Mouse (Mus musculus) lung, embryonic 14.5 days (tissue): Measurements from ENCODE around the gene Slc39a3. TPM values are rescaled to one million over a fixed set of nuclear protein-coding genes. Genes with fewer than 3 reads are reported as not detected.
"Not testable (repeated sequence)": the region's sequence is repeated elsewhere in the genome, so short reads cannot be mapped to it uniquely, and the experiment has no call there.

Experiments used
- ATAC-seq: fragments of 200-750 bp; cut with Nextera tagmentation; 2 replicates; pipeline ENCODE4 v1.8.0; 2017; ENCODE audit warnings: mild to moderate bottlenecking, moderate TSS enrichment, moderate library complexity; ENCODE audit not compliant: insufficient read depth
- DNase-seq: peaks from one replicate; pipeline ENCODE4 v3.0.0-alpha.2; 2015
- H3K27ac ChIP-seq: fragments of 300-500 bp; sonication (generic); 2 replicates; pipeline ENCODE4 v1.5.1; 2014; ENCODE audit warnings: low read depth, mild to moderate bottlenecking, moderate library complexity
- H3K27me3 ChIP-seq: fragments of 300-500 bp; sonication (generic); 2 replicates; pipeline ENCODE4 v1.6.1; 2014; ENCODE audit warnings: low read length, control low read depth; ENCODE audit not compliant: insufficient read depth
- H3K36me3 ChIP-seq: fragments of 300-500 bp; sonication (generic); 2 replicates; pipeline ENCODE4 v1.6.1; 2014; ENCODE audit warnings: control low read depth; ENCODE audit not compliant: insufficient read depth
- H3K4me1 ChIP-seq: fragments of 300-500 bp; sonication (generic); 2 replicates; pipeline ENCODE4 v1.6.1; 2014; ENCODE audit warnings: antibody characterized with exemption, control low read depth; ENCODE audit not compliant: insufficient read depth
- H3K4me2 ChIP-seq: fragments of 300-500 bp; sonication (generic); 2 replicates; pipeline ENCODE4 v1.6.1; 2014; ENCODE audit warnings: mild to moderate bottlenecking
- H3K4me3 ChIP-seq: fragments of 300-500 bp; sonication (generic); 2 replicates; pipeline ENCODE4 v1.5.1; 2014; ENCODE audit warnings: low read depth, low read length
- H3K9ac ChIP-seq: fragments of 300-500 bp; sonication (generic); 2 replicates; pipeline ENCODE4 v1.6.1; 2014
- H3K9me3 ChIP-seq: fragments of 300-500 bp; sonication (generic); 2 replicates; pipeline ENCODE4 v1.6.1; 2016; ENCODE audit warnings: low read depth, low read length, control low read depth
- CTCF ChIP-seq: IDR thresholded peaks from 2 replicates; pipeline ENCODE4 v1.5.1; 2016; ENCODE audit warnings: antibody characterized with exemption, low read depth
- WGBS: fragments of 180-500 bp; shearing (Covaris S2); extraction: QIAGEN DNeasy Blood & Tissue Kit; methylation state at CpG from one replicate; pipeline ENCODE4 v1.1.7; 2014; 5-methylcytosine and 5-hydroxymethylcytosine counted together
- polyA plus RNA-seq: library from polyadenylated mRNA; unstranded; fragments of >200 nt; fragmentation: Nextera tagmentation; extraction: Ambion mirVana; gene quantifications from 2 replicates; pipeline ENCODE4 v1.2.1, GENCODE M21; 2014

Slc39a3 gene
- polyA plus RNA-seq, 1 experiment from 2014 or later: 15.2 TPM

GRCm38 (mm10) chr10:81073464-81073863 lies 36.2 kb upstream of the Slc39a3 start:
- peaks cover 41% of the 10 kb centered on the region for H3K36me3 ChIP-seq
- no peak overlapping the region for H3K4me3 ChIP-seq
- 58% methylated on average over 7 of the region's 7 CpGs for WGBS
- no peak for ATAC-seq
- H3K9me3 ChIP-seq: no peaks in the 10 kb centered on the region
- DNase-seq: peak; percentile 28
- H3K27me3 ChIP-seq: no peaks in the 10 kb centered on the region
- no peak overlapping the region for H3K9ac ChIP-seq
- H3K4me1 ChIP-seq: peaks cover 6% of the 10 kb centered on the region; the same call in 1 of the 2 replicates
- peak; percentile 71 for TF ChIP-seq CTCF
- no peak overlapping the region for H3K27ac ChIP-seq
- H3K4me2 ChIP-seq: no peak overlapping the region

- H3K4me2 ChIP-seq: no peak overlapping the region
- no peak overlapping the region for H3K9ac ChIP-seq
- TF ChIP-seq CTCF: no peak
- H3K36me3 ChIP-seq: peaks cover 30% of the 10 kb centered on the region
- WGBS: 94% methylated on average over 8 of the region's 8 CpGs
- no peaks in the 10 kb centered on the region for H3K9me3 ChIP-seq
- DNase-seq (no peak), ATAC-seq (no peak)
- H3K4me1 ChIP-seq: peaks cover 6% of the 10 kb centered on the region; the same call in 1 of the 2 replicates
- H3K4me3 ChIP-seq: no peak overlapping the region
- no peaks in the 10 kb centered on the region for H3K27me3 ChIP-seq
- H3K27ac ChIP-seq: no peak overlapping the region
Measured at GRCm38 (mm10) chr10:81072290-81072689, 35.1 kb upstream of the Slc39a3 start.

- Histone ChIP-seq H3K4me1 (peaks cover 6% of the 10 kb centered on the region; the same call in 1 of the 2 replicates), H3K36me3 (peaks cover 20% of the 10 kb centered on the region), H3K4me2 (peak within 1 kb of the TSS; percentile 88), H3K27me3 (no peaks in the 10 kb centered on the region), H3K9ac (peak within 1 kb of the TSS; percentile 74), H3K4me3 (peak within 1 kb of the TSS; percentile 78), H3K27ac (peak within 1 kb of the TSS; percentile 54; the same call in 1 of the 2 replicates), H3K9me3 (no peaks in the 10 kb centered on the region)
- ATAC-seq (peak; percentile 96), DNase-seq (peak; percentile 100)
- WGBS: under 1% methylated on average over 35 of the region's 35 CpGs
- no peak for TF ChIP-seq CTCF
Measured at GRCm38 (mm10) chr10:81069836-81070235, 32.6 kb upstream of the Slc39a3 start, which contains the start of gene Thop1. Gene Thop1, plus strand, starts transcription at chr10:81070035.

GRCm38 (mm10) chr10:81068706-81069105 lies 31.5 kb upstream of the Slc39a3 start:
- WGBS: 58% methylated on average over 5 of the region's 5 CpGs
- Histone ChIP-seq H3K9ac (no peak overlapping the region), H3K9me3 (no peaks in the 10 kb centered on the region), H3K4me2 (no peak overlapping the region; the same call in 1 of the 2 replicates), H3K36me3 (peaks cover 9% of the 10 kb centered on the region), H3K4me3 (no peak overlapping the region), H3K27ac (no peak overlapping the region), H3K27me3 (no peaks in the 10 kb centered on the region), H3K4me1 (peaks cover 6% of the 10 kb centered on the region; the same call in 1 of the 2 replicates)
- DNase-seq: no peak
- ATAC-seq: no peak
- no peak for TF ChIP-seq CTCF

GRCm38 (mm10) chr10:81064519-81064918 lies 27.3 kb upstream of the Slc39a3 start:
- H3K27ac ChIP-seq, H3K27me3 ChIP-seq, H3K36me3 ChIP-seq, H3K9ac ChIP-seq, ATAC-seq, H3K4me3 ChIP-seq, H3K4me2 ChIP-seq, H3K4me1 ChIP-seq, DNase-seq, H3K9me3 ChIP-seq: not testable (repeated sequence)
- 78% methylated on average over 8 of the region's 8 CpGs for WGBS

- no peak overlapping the region for H3K9ac ChIP-seq
- H3K4me2 ChIP-seq: no peak overlapping the region
- WGBS: 63% methylated on average over 4 of the region's 4 CpGs
- H3K4me3 ChIP-seq: no peak overlapping the region
- peaks cover 3% of the 10 kb centered on the region; the same call in 1 of the 2 replicates for H3K4me1 ChIP-seq
- H3K27me3 ChIP-seq: no peaks in the 10 kb centered on the region
- no peaks in the 10 kb centered on the region for H3K9me3 ChIP-seq
- no peak for TF ChIP-seq CTCF
- no peak for DNase-seq
- H3K27ac ChIP-seq: no peak overlapping the region
- no peak for ATAC-seq
- no peaks in the 10 kb centered on the region for H3K36me3 ChIP-seq
Measured at GRCm38 (mm10) chr10:81062710-81063109, 25.5 kb upstream of the Slc39a3 start.

- Histone ChIP-seq H3K27me3 (no peaks in the 10 kb centered on the region), H3K4me3 (peak within 1 kb of the TSS; percentile 70), H3K9me3 (no peaks in the 10 kb centered on the region), H3K4me1 (peaks cover 3% of the 10 kb centered on the region; the same call in 1 of the 2 replicates), H3K27ac (no peak within 1 kb of the TSS), H3K4me2 (peak within 1 kb of the TSS; percentile 76), H3K36me3 (0 out of 2 replicates have a peak, but pooled peaks cover under 1% of the 10 kb centered on the region), H3K9ac (peak within 1 kb of the TSS; percentile 73)
- WGBS: under 1% methylated on average over 48 of the region's 48 CpGs
- peak; percentile 100 for DNase-seq
- peak; percentile 94 for ATAC-seq
- no peak for TF ChIP-seq CTCF
Measured at GRCm38 (mm10) chr10:81059603-81060543, 22.6 kb upstream of the Slc39a3 start, which contains the start of gene Sgta. Gene Sgta, minus strand, starts transcription at chr10:81060181.
